Mouse (Mus musculus): ENCODE measurements around the gene Xdh.
A peak's percentile ranks its signal among the peaks of the same experiment; 100 is the strongest.

GRCm38 (mm10) chr17:73882194-73882593, 67.8 kb downstream of the Xdh start:
- TF ChIP-seq POLR2A (IDR thresholded peaks at IDR 0.05; ENCODE audit: control insufficient read depth, extremely low read depth, insufficient read depth, low read length, poor library complexity): no peak
- peak; percentile 79; the same call in 1 of the 2 replicates for TF ChIP-seq CTCF (IDR thresholded peaks at IDR 0.05; ENCODE audit: borderline replicate concordance, control insufficient read depth, extremely low read depth, insufficient read depth, low read length, poor library complexity)

All from thymus, adult 2 months (tissue).